Mouse (Mus musculus) midbrain, embryonic 12.5 days (tissue): ENCODE results near the gene Gm38394. TPM values are rescaled to one million over a fixed set of nuclear protein-coding genes. Genes with fewer than 3 reads are reported as not detected.
"Not testable (repeated sequence)": the region's sequence is repeated elsewhere in the genome, so short reads cannot be mapped to it uniquely, and the experiment has no call there.

Experiments used
- ATAC-seq: fragments of 200-750 bp; cut with Nextera tagmentation; 2 replicates; pipeline ENCODE4 v1.8.0; 2017; ENCODE audit warnings: low read depth, moderate TSS enrichment, moderate library complexity; ENCODE audit not compliant: low FRiP score
- H3K27ac ChIP-seq: fragments of 300-500 bp; sonication (generic); replicated peaks from 2 replicates; pipeline ENCODE4 v1.5.1; 2016; ENCODE audit warnings: mild to moderate bottlenecking
- H3K27me3 ChIP-seq: fragments of 300-500 bp; sonication (generic); 2 replicates; pipeline ENCODE4 v1.6.1; 2016; ENCODE audit warnings: mild to moderate bottlenecking
- H3K36me3 ChIP-seq: fragments of 300-500 bp; sonication (generic); 2 replicates; pipeline ENCODE4 v1.6.1; 2016
- H3K4me1 ChIP-seq: fragments of 300-500 bp; sonication (generic); 2 replicates; pipeline ENCODE4 v1.6.1; 2016
- H3K4me2 ChIP-seq: fragments of 300-500 bp; sonication (generic); replicated peaks from 2 replicates; pipeline ENCODE4 v1.6.1; 2016; ENCODE audit warnings: mild to moderate bottlenecking, moderate library complexity
- H3K4me3 ChIP-seq: fragments of 300-500 bp; sonication (generic); 2 replicates; pipeline ENCODE4 v1.5.1; 2016; ENCODE audit warnings: mild to moderate bottlenecking
- H3K9ac ChIP-seq: fragments of 300-500 bp; sonication (generic); replicated peaks from 2 replicates; pipeline ENCODE4 v1.6.1; 2016; ENCODE audit warnings: mild to moderate bottlenecking, moderate library complexity
- H3K9me3 ChIP-seq: fragments of 300-500 bp; sonication (generic); 2 replicates; pipeline ENCODE4 v1.6.1; 2016; ENCODE audit warnings: mild to moderate bottlenecking
- WGBS: fragments of 180-500 bp; shearing (Covaris S2); methylation state at CpG from one replicate; pipeline ENCODE4 v1.1.7; 2016; 5-methylcytosine and 5-hydroxymethylcytosine counted together
- polyA plus RNA-seq: library from polyadenylated mRNA; unstranded; fragments of >200 nt; fragmentation: Nextera tagmentation; extraction: Ambion mirVana; gene quantifications from 2 replicates; pipeline ENCODE4 v1.2.1, GENCODE M21; 2016

Gm38394 gene
- polyA plus RNA-seq, result 6.0 and 6.1 TPM in 2 replicates

DNA sequence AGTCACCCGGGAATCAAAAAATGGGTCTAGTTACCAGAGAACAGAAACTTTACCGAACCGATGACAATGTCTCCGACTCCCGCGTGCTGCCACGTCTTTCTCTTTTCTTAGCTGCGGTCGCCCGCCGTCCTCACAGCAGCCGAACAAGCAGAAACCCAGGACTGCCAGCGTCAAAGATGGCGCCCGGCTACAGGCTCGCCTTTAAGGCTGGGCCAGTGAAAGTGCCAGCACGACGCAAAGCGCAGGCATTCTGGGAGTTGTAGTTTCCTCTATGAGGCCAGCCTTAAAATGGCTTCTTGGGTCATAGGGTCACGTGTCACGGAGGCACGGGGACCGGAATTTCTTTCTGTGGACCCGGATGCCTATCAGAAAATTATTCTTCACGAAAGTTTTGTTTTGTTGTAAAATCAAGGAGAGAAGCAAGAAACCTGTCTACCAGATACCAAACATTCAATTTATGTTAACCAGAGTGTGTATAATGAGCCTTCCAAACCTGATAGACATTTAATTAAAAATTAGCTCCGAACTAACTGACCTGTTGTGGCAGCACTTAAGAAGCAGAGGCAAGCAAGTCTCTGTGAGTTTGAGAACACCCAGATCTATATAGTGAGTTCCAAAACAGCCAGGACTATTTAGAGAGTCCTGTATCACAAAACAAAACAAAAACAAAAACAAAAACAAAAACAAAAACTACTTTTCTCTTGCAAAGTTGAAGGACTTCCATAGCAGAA is at the start of gene Gm38394:
Gene Gm38394, minus strand, starts transcription at position 116 of the 731 bp plus-strand sequence.
- peak within 1 kb of the TSS; percentile 83 for H3K4me3 ChIP-seq
- 3% methylated on average over 26 of the region's 26 CpGs for WGBS
- peaks cover 27% of the 10 kb centered on the region for H3K36me3 ChIP-seq
- peak; percentile 99 for ATAC-seq
- H3K4me1 ChIP-seq, result peaks cover 35% of the 10 kb centered on the region
- H3K27me3 ChIP-seq, result no peaks in the 10 kb centered on the region
- peak within 1 kb of the TSS; percentile 85 for H3K9ac ChIP-seq
- no peaks in the 10 kb centered on the region for H3K9me3 ChIP-seq
- H3K4me2 ChIP-seq, result peak within 1 kb of the TSS; percentile 85
- H3K27ac ChIP-seq, result peak within 1 kb of the TSS; percentile 88

GRCm38 (mm10) chr1:133710895-133711294 is 49.8 kb upstream of the Gm38394 start:
- Histone ChIP-seq H3K9ac (no peak overlapping the region), H3K27ac (no peak overlapping the region), H3K4me2 (no peak overlapping the region), H3K36me3 (0 out of 2 replicates have a peak, but pooled peaks cover 5% of the 10 kb centered on the region), H3K4me3 (no peak overlapping the region), H3K4me1 (peaks cover 21% of the 10 kb centered on the region), H3K9me3 (no peaks in the 10 kb centered on the region), H3K27me3 (no peaks in the 10 kb centered on the region)
- WGBS, result 65% methylated on average over 5 of the region's 6 CpGs
- no peak for ATAC-seq

GRCm38 (mm10) chr1:133709292-133709691 is 48.2 kb upstream of the Gm38394 start:
- WGBS, result 84% methylated on average over 3 of the region's 3 CpGs
- Histone ChIP-seq H3K4me1 (peaks cover 21% of the 10 kb centered on the region), H3K27ac (no peak overlapping the region), H3K4me2 (no peak overlapping the region), H3K9ac (no peak overlapping the region), H3K4me3 (no peak overlapping the region), H3K9me3 (no peaks in the 10 kb centered on the region), H3K27me3 (no peaks in the 10 kb centered on the region), H3K36me3 (0 out of 2 replicates have a peak, but pooled peaks cover under 1% of the 10 kb centered on the region)
- no peak for ATAC-seq

GRCm38 (mm10) chr1:133701824-133702223 is 40.7 kb upstream of the Gm38394 start:
- not testable (repeated sequence) for ATAC-seq, H3K9ac ChIP-seq, H3K4me2 ChIP-seq, H3K4me1 ChIP-seq, H3K9me3 ChIP-seq, H3K27me3 ChIP-seq, H3K27ac ChIP-seq, H3K36me3 ChIP-seq, H3K4me3 ChIP-seq
- 18% methylated on average over 1 of the region's 2 CpGs for WGBS

- Histone ChIP-seq H3K4me1 (peaks cover 20% of the 10 kb centered on the region), H3K4me2 (no peak overlapping the region), H3K4me3 (no peak overlapping the region), H3K27me3 (no peaks in the 10 kb centered on the region), H3K9me3 (no peaks in the 10 kb centered on the region), H3K9ac (no peak overlapping the region), H3K27ac (no peak overlapping the region), H3K36me3 (no peaks in the 10 kb centered on the region)
- 92% methylated on average over 12 of the region's 12 CpGs for WGBS
- ATAC-seq, result no peak
Measured at GRCm38 (mm10) chr1:133697935-133698620, 37.0 kb upstream of the Gm38394 start.

DNA sequence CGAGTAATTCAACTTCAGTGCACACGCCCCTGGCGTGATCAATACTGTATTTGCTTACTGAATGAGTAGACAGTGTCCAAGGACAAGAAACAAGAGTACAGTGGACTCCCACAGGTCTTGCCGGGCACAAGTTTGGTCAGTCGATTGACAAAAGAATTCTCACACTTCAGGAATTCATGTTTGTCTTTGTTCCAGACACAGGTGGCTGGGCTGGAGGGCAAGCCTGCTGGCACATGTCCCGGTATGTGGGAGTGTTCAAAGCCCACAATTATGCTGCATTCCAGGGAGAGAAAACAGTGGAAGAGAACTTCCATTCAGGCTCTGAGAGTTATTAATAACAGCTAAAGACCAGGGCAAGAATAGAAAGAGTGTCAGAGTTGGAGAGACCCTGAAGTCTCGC is 34.8 kb upstream of the Gm38394 start:
- no peak overlapping the region; the same call in 1 of the 2 replicates for H3K27ac ChIP-seq
- H3K9ac ChIP-seq, result no peak overlapping the region
- H3K4me3 ChIP-seq, result no peak overlapping the region
- WGBS, result 45% methylated on average over 7 of the region's 7 CpGs
- no peaks in the 10 kb centered on the region for H3K27me3 ChIP-seq
- peaks cover 20% of the 10 kb centered on the region for H3K4me1 ChIP-seq
- ATAC-seq, result no peak
- no peaks in the 10 kb centered on the region for H3K9me3 ChIP-seq
- no peaks in the 10 kb centered on the region for H3K36me3 ChIP-seq
- H3K4me2 ChIP-seq, result no peak overlapping the region

DNA sequence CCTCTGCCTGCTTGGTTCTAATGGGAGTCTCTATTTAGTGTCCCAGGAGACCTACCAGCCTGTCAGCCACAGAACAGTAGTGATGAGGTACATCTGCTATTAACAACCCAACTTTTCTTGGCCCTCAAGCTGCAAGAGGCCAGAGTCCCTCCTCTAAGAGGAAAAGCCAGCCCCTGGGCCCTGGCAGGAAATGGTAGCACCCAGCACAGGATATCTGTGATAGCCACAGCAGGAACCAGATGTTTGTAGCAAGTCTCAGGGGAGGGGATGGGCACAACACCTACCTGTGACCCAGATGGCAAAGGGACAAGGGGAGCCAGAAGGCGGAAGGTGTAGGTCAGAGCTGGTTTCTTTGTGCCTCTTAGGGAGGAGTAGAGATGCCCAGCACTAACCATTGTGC is 33.8 kb upstream of the Gm38394 start:
- ATAC-seq, result no peak
- H3K4me2 ChIP-seq, result no peak overlapping the region
- no peaks in the 10 kb centered on the region for H3K27me3 ChIP-seq
- H3K4me1 ChIP-seq, result peaks cover 20% of the 10 kb centered on the region
- H3K4me3 ChIP-seq, result no peak overlapping the region
- H3K9ac ChIP-seq, result no peak overlapping the region
- H3K27ac ChIP-seq, result no peak overlapping the region
- no peaks in the 10 kb centered on the region for H3K9me3 ChIP-seq
- no peaks in the 10 kb centered on the region for H3K36me3 ChIP-seq
- 89% methylated on average over 1 of the region's 1 CpGs for WGBS

DNA sequence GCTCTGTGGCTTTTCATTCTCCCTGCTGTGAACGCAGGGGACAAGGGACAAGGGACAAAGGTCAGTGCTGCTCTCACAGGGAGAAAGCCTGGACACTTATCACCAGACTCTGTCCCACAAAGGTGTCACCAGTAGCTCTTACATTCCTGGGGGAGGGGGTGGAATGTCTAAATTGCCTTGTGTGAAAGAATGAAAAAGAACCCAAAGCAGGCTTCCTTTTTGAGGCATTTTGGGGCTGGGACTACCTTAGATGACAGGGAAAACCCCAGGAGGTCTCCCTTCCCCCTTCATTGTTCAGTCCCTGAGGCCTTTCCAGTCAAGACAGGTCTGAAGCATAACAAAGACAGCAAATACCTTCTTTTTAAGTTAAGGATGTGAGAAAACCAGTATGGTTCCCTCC is 33.2 kb upstream of the Gm38394 start:
- Histone ChIP-seq H3K36me3 (no peaks in the 10 kb centered on the region), H3K27ac (no peak overlapping the region), H3K9ac (no peak overlapping the region), H3K4me3 (no peak overlapping the region), H3K27me3 (no peaks in the 10 kb centered on the region), H3K4me2 (no peak overlapping the region), H3K9me3 (no peaks in the 10 kb centered on the region), H3K4me1 (peaks cover 20% of the 10 kb centered on the region)
- WGBS, result 0% methylated on average over 1 of the region's 1 CpGs
- ATAC-seq, result no peak

DNA sequence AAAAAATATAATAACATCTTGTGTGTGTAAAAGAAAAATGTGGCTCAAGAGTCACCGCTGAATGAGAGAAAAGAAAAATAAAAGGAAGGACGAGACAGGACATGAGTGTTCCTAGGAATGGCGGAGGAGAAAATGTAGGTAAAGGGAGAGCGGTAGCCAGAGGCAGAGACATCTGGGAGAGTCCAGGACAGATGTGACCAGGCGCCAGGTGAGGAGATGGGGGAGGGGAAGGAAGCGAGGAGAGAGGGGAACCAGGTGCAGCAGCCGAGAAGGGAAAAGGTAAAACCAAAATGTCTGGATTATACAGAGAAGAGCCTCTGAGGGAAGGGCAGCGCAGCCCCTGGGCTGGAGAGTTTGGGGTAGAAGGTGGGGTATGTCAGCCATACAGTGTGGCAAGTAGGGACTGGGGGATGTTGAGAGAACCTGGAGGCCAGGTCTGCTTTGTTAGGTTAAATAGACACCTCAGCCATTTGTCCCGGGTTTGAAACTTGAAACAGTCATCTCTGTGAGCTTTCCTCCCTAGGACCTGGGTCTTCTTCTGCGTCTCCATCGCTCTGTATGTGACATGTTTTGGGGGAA is 32.5 kb upstream of the Gm38394 start:
- no peak overlapping the region for H3K4me3 ChIP-seq
- no peaks in the 10 kb centered on the region for H3K36me3 ChIP-seq
- no peak overlapping the region for H3K4me2 ChIP-seq
- no peaks in the 10 kb centered on the region for H3K27me3 ChIP-seq
- no peak overlapping the region for H3K9ac ChIP-seq
- H3K4me1 ChIP-seq, result peaks cover 20% of the 10 kb centered on the region
- WGBS, result 70% methylated on average over 11 of the region's 11 CpGs
- ATAC-seq, result no peak
- no peak overlapping the region for H3K27ac ChIP-seq
- H3K9me3 ChIP-seq, result no peaks in the 10 kb centered on the region

DNA sequence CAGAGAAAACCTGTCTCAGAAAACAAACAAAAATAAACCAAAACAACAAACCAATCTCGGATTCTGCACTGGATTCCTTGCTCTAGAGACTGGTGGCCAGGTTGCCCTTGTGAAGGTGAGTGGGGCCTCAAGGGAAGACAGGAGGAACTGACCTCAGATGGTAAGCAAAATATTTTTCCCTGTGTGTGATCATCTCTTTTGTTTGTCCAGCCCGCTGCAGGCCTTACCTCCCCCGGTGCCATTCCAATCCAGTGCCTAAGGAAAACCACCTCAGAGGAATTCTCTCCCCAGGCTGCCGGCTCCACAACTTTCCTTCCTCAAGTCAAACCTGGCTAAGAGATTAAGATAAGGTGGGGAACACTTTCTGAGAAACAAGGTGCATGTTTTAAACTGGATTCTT is 31.1 kb upstream of the Gm38394 start:
- H3K27ac ChIP-seq, result no peak overlapping the region
- H3K9ac ChIP-seq, result no peak overlapping the region
- H3K27me3 ChIP-seq, result no peaks in the 10 kb centered on the region
- H3K4me2 ChIP-seq, result no peak overlapping the region
- WGBS, result 48% methylated on average over 4 of the region's 4 CpGs
- H3K36me3 ChIP-seq, result no peaks in the 10 kb centered on the region
- H3K4me3 ChIP-seq, result no peak overlapping the region
- no peaks in the 10 kb centered on the region for H3K9me3 ChIP-seq
- peaks cover 20% of the 10 kb centered on the region for H3K4me1 ChIP-seq
- no peak for ATAC-seq

DNA sequence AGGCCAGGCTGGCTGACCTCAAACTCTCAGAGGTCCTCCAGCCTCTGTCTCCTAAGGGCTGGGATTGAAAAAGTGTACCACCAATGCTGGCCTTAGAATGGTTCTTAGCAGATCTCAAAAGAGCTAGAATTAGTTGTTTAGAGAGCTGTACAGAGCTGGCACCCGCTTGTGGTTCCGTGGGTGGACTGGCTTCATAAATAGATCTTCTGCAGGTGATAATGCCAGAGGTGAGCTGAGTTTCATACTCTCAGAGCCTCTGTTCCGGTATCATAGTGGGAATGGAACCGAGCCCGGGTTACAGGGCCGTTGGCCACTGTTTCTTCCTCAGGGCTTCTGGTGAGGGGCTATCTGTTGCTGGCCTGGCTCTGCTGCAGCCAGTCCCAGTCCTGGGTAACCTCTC is 29.9 kb upstream of the Gm38394 start:
- H3K4me1 ChIP-seq, result peaks cover 16% of the 10 kb centered on the region
- no peak overlapping the region for H3K4me3 ChIP-seq
- no peaks in the 10 kb centered on the region for H3K27me3 ChIP-seq
- no peak overlapping the region for H3K27ac ChIP-seq
- no peak overlapping the region for H3K9ac ChIP-seq
- 94% methylated on average over 6 of the region's 6 CpGs for WGBS
- no peak overlapping the region for H3K4me2 ChIP-seq
- no peaks in the 10 kb centered on the region for H3K9me3 ChIP-seq
- no peak for ATAC-seq
- H3K36me3 ChIP-seq, result no peaks in the 10 kb centered on the region

DNA sequence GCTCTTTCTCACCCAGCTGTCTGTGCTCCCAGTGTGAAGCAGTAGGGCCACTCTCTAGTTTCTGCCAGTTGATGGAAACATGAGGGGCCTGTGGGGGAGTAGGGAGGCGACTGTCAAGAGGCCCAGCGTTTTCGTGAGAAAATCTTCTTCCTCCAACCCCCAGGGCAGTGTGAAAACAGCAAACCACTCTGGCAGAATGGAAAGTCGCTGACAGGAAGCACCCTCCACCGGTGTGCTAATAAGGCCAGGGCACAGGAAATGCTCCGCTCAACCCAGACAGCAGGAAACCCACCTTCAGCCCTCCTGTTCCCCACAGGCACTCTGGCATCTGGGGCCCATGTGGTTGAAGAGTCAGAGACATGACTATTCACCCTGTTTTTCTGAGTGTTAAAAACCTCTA is 28.8 kb upstream of the Gm38394 start, which contains the start of gene Lax1:
Gene Lax1, minus strand, starts transcription at position 212 of the 400 bp plus-strand sequence.
- ATAC-seq, result no peak
- Histone ChIP-seq H3K9me3 (no peaks in the 10 kb centered on the region), H3K9ac (no peak within 1 kb of the TSS), H3K36me3 (no peaks in the 10 kb centered on the region), H3K27me3 (no peaks in the 10 kb centered on the region), H3K27ac (no peak within 1 kb of the TSS), H3K4me3 (no peak within 1 kb of the TSS), H3K4me2 (no peak within 1 kb of the TSS), H3K4me1 (peaks cover 7% of the 10 kb centered on the region)
- 50% methylated on average over 6 of the region's 6 CpGs for WGBS
